Mouse (Mus musculus) right cerebral cortex, adult 18-20 months (tissue): ENCODE measurements around the gene Mrpl27.
"Not testable (repeated sequence)": the region's sequence is repeated elsewhere in the genome, so short reads cannot be mapped to it uniquely, and the experiment has no call there.

Source experiments
- DNase-seq: peaks from one replicate; pipeline ENCODE4 v3.0.0; 2022; ENCODE audit warnings: mixed read lengths

Mrpl27 gene

DNA sequence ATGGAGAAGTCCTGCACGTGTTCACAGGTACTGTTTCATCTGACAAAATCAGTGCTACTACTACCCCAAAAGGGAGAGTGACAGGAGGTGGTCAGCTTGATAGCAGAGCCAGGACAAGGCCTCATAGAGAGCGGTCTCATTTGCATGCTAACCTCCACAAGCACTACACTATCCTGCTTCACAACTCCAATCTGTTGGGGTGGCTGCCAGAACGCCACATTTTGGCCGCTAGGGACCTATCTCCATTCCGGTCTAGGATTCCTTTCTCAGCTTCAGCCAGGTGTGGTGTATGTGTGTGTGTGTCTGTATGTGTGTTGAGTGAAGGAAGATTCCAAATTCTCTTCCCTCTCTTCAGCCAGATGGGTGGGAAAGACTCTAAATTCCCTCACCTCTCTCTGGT is 21.9 kb downstream of the Mrpl27 start:
- DNase-seq = no peak

DNA sequence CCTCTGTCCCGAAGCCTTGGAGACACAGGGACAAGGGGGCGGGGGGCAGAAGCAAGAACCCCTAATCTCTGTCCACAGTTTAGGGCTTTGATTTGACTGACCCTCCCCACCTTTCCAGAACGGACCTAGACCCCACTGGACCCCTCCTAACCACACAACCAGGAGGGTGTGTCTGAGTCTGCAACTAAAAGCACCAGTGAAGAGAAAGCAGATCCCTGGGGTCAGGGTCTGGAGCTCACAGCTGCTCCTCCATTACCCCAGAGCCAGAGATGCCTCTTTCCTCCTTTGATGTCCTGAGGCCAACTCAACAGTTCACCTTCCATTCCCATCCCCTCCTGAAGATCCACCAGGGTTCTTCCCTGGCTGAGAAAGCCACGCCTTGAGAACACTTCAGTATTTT is 22.7 kb downstream of the Mrpl27 start:
- DNase-seq = no peak

DNA sequence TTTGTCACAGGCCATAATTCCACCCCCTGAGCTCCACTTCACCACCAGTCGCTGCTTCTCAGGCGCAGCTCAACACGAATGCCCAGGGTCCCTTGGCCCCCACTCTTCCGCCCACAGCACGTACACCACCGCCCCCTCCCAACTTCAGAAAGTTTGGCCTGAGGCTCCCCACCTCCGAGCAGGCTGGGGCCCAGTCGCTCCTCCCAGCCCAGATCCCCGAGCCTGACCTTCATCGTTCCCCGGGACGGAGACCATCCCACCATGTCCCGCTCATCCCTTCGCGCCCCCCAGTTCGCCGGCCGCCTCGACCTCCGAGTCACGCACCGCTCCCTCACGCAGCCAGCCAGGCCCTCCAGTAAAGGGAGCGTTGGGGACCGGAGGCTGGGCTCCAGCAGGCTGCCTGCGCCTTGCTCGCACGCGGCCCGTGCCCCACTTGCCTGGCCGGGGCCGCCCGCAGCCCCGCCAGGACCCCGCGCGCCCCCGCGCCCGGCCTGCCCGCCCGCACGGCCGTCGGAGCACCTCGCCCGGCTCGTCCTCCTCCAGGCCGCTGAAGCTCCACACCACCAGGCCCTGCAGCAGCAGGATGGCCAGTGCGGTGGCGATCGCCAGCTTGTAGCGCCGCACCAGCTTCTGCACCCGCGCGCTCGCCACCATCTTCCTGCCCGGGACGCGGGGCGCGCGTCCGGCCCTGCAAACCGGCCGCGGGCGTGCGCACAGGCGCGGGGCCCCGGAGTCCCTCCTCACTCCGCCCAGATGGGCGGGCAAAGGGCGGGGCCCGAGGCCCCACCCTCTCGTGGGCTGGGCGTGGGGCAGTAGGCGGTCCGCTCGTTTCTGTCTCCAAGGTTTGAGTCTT is 23.4 kb downstream of the Mrpl27 start, which contains the start of gene Xylt2:
Xylt2 (minus strand) TSS at position 762 of the 853 bp plus-strand sequence.
- DNase-seq = peak; percentile 92

DNA sequence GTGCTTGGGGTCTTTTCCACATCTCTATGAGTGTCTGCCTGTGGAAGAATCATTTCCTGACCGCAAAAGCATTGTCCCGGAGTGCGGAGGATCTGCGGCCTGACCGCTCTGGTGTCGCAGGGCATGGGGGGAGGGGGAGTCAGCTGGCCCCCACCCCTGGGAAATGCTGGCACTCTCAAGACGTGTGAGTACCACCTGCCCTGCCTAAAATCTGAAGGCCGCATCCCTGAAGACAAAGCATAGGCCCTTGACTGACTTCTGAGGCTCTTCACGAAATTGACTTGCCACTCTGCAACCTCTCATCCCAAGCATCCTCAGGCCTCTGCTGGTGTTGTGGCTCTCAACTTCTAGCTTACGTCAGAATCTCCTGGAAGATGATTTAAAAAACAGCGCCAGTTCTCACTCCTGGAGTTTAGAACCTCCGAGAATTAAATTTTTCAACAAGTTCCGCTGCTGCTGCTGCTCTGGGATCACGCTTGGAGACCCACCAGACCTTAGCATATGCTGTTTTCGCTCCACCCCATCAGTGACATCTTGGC is 24.1 kb downstream of the Mrpl27 start:
- DNase-seq = no peak

DNA sequence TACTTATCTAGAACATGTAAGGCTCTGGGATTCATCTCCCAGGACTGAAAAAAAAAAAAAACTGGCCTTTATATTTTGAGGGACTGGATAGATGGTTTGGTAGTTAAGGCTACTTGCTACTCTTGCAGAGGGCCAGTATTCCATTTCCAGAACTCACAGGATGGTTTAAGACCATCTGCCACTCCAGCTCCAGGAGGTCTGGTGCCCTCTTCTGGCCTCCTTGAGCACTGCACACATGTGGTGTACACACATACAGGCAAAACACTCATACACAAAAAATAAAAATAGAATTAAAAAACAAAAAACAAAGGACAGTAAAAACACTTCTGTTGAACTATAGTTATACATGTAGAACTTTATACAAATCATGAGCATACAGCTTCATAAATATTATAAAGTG is 27.1 kb downstream of the Mrpl27 start:
- DNase-seq = no peak

DNA sequence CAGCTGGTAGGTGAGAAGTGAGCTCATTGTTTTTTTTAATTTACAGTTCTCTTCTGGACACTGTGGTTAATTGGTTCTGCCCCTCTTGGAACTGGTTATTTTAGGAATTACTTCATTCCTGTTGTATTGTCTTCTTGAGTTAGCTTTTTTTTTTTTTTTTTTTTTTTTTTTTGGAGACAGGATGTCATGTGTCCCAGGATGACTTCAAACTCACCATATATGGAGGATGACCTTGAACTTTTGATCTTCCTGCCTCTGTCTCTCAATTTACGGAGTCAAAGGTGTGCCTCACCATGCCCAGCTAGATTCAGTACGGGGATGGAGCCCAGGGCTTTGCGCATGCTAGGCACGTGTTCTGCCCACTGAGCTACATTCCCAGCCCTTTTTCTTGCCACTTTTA is 28.1 kb downstream of the Mrpl27 start:
- no peak for DNase-seq

DNA sequence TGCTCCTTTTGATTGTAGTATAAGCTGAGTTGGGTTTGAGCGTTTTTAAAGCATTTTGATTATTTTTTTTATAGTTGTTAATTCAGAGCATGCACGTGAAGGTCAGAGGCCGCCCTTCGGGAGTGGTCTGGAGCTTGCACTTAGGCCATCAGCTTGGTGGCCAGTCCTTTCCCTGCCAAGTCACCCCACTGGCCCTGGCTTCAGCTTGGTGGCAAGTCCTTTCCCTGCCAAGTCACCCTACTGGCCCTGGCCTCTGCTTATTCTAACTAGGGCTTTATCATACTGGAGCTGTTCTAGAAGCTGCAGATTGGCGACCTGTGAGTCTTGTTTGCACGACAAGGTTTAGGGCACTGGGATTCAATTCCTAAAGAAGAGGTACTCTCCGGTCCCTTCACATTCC is 28.9 kb downstream of the Mrpl27 start:
- DNase-seq = no peak

DNA sequence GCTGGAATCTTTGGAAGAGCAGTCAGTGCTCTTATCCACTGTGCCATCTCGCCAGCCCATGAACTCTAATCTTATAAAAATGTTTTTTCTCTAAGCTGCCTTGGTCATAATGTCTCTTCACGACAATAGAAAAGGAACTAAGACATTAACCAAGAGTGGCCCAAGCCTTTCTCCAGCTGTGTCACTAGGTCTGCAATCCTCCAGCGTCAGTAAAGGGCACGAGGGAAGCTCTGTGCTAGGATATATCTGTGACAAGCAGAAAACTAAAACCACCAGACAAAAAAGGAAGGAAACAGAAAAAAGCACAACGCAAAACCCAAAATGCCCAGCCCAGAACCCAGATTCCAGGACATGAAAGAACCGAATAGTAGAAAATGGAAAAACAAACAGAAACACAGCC is 33.6 kb downstream of the Mrpl27 start:
- no peak for DNase-seq

DNA sequence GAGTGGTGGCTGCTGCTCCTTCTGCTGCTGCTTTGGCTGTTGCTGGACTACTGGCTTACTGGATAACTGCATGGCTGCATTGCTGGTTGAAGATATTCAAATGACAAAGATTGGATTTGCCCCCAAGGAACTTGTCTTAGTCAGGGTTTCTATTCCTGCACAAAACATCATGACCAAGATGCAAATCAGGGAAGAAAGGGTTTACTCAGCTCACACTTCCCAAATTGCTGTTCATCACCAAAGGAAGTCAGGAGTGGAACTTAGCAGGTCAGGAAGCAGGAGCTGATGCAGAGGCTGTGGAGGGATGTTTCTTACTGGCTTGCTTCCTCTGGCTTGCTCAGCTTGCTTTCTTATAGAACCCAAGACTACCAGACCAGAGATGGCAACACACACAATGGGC is 38.9 kb downstream of the Mrpl27 start:
- not testable (repeated sequence) for DNase-seq

DNA sequence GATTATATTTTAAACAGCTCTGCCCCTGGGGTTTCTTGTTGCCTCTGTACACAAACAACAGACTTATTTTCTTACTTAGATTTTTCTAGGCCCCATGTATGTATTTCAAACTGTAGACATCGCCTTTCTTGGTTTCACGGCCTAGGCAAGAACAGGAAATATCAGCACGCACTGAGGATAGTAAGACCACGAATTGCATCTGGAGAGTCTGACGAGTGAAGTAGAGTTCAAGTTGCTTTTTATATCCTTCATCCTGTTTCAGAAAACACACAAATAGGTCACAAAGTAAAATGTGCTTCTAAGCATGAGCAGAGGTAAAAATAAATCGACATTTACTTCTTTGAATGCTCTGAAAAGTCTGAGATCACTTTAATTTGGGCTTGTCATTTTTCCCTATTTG is 41.9 kb downstream of the Mrpl27 start:
- DNase-seq = no peak

DNA sequence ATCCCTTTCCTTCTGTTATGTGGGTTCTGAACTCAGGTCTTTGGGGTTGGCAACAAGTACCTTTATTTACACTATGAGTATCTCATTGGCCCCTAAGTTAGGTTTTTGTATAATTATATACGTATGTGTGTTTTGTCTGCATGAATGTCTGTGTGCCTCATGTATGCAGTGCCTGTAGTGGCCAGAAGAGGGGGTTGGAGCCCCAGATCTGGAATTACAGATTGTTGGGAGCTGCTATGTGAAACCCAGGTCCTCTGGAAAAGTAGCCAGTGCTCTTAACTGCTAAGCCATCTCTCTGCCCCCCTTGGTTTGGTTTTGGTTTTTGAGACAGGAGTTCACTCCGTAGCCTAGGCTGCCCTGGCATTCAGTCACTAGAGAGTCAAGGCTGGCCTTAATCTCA is 43.6 kb downstream of the Mrpl27 start:
- DNase-seq = no peak

DNA sequence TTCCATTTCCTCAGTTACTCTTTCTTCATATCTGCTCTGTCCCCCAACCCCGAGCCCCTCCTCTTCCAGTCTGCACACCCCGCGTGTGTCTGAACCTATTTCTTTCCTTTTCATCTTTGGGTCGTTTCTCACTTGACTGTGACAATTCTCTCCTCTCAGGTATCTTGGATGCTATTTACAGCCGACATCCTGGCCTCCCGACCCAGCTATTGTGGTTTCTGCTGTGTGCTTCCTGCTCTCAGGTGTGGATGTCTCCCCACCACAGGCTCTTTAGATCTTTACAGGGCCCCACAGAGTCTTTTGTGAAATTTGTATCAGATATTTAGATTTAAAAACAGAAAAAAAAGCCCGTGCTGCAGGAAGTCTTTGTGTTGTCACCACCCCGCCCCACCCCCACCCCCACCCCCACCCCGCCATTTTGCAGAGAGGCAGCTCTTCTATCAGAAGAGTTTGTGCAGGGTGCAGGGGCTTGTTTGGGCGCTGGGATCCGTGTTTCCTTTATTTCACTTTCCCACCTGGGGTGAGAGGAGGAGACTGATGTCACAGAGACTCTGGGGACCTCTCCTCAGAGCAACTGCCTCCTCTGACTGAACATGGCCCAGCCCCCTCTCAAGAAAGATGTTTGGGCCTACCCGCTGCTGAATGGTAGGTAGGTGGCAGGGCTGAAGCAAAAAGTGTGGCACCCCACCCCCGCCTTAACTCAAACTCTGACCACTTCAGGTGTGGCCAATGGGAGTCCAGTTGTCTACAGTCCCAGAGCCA is 44.3 kb downstream of the Mrpl27 start:
- DNase-seq = no peak

DNA sequence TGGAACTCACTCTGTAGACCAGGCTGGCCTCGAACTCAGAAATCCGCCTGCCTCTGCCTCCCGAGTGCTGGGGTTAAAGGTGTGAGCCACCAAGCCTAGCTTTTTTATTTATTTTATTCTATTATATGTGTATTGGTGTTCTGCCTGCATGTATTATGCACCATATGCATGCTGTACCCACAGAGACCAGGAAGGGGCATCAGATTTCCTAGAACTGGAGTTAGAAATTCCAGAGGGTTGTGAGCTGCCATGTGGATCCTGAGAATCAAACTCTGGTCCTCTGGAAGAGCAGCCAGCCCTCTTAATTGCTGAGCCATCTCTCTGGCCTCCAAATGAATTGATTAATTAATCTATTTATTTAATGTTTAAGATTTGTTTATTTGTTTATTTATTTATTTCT is 45.8 kb downstream of the Mrpl27 start:
- DNase-seq = no peak

DNA sequence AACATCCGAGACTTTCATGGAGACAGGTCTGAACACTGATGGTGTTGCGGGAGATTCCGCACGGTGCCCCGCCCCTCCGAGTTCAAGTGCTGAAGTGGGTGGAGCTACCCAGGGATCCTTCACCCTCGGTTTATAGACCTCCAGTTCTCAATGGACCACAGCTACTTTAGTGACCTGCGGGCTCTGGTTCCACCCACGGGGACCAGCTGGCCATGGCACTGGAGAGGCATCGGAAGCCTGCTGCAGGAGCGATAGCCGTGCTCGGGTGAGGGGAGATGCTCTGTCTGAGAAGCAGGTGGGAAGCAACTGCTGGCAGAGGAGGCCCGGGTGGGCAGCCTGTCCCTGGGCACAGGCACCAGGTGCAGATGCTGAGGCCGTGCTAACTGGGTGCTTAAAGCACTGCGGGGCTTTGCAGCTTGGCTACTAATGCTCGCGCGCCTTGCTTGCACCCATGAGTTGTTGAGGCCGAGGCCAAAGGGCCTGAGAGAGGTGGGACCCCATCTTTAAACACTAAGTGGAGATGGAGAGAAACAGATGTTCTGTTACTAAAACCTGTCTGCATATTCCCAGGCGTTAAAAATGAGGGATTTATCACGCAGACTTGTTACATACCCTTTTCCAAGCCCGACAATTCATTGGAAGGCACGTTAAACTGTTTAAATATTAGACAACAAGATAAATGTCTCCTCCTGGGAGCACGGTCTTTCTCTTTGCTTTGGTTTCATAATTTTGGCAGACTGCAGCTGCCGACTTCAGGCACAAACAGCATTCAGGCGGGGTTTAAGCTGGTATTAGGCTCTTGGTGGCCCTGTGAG is 48.0 kb downstream of the Mrpl27 start:
- no peak for DNase-seq

DNA sequence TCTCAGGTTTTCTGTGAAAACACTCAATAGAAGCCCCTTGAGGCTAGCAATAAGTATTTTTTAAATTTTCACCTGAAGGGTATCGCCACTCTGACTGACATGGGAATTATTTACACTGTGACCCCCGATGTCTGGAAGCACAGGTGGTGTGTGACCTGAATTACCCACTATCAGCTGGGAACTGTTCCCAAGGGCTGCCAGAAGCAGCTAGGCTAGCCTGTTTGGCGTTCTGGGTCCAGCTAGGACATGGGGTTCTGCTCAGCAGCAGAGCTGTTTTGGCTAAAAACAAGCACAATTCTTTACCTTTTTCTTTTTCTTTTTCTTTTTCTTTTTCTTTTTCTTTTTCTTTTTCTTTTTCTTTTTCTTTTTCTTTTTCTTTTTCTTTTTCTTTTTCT is 48.6 kb downstream of the Mrpl27 start:
- DNase-seq = no peak

DNA sequence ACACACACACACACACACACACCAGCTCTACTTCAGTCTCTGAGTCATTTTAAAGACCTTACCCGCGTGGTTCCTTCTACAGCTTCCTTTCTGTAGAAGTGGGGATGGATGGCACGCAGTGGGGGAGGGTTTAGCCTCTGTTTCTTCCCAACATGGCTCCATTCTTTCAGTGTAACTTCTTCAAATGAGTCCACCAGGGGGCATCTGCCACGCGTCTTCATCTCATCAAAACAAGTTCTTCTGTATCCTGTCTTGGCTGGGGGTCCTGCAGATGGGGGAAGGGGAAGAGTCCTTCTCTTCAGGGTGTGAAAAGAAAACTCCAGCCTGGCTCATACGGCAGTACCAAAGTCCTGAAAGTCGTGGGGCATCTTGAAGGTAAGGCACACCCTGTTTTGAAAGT is 50.5 kb downstream of the Mrpl27 start:
- no peak for DNase-seq

DNA sequence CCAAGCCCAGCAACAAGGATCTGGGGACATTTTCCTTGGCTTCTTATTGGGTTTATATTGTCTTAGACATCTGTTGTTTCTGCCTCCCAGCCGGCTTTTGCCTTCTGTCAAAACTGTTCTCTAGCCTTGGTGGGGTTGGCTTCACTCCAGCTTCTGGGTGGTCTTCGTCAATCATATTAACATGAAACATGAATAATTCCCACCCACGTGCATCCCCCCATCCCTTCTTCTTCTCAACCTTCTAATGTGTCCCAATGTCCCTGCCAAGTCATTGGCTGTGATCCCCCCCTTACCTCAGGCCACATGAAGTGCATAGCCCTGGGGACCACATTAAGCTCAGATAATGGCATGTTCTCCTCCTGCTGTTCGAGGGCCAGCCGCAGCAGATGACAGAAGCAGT is 50.9 kb downstream of the Mrpl27 start, which contains the start of gene Gm11541:
Gm11541 (minus strand) TSS at position 28 of the 400 bp plus-strand sequence.
- no peak for DNase-seq
